Mouse (Mus musculus) myocyte (in vitro differentiated cells): ENCODE measurements around the gene Aebp2. TPM values are rescaled to one million over a fixed set of nuclear protein-coding genes. Genes with fewer than 3 reads are reported as not detected.
A peak's percentile ranks its signal among the peaks of the same experiment; 100 is the strongest.

Source experiments
- H3K27me3 ChIP-seq: one replicate; pipeline ENCODE4 v1.6.1; 2011; ENCODE audit not compliant: control insufficient read depth, insufficient read depth, insufficient read length
- H3K36me3 ChIP-seq: one replicate; pipeline ENCODE4 v1.6.1; 2011; ENCODE audit not compliant: control insufficient read depth, insufficient read depth
- H3K4me2 ChIP-seq: one replicate; pipeline ENCODE4 v1.6.1; 2011; ENCODE audit warnings: low read depth, control low read depth
- H3K4me3 ChIP-seq: one replicate; pipeline ENCODE4 v1.5.1; 2011; ENCODE audit warnings: mild to moderate bottlenecking, control low read depth, moderate library complexity
- H3K79me2 ChIP-seq: one replicate; pipeline ENCODE4 v1.6.1; 2011; ENCODE audit not compliant: control insufficient read depth, insufficient read depth
- H3ac ChIP-seq: one replicate; pipeline ENCODE4 v1.6.1; 2011; ENCODE audit not compliant: control insufficient read depth, insufficient read length
- CEBPB ChIP-seq: IDR thresholded peaks from 2 replicates; pipeline ENCODE4 v1.6.1; 2011; ENCODE audit warnings: mild to moderate bottlenecking, moderate library complexity; ENCODE audit not compliant: poor library complexity, insufficient read depth, severe bottlenecking
- E2F4 ChIP-seq: IDR thresholded peaks from one replicate; pipeline ENCODE4 v1.6.1; 2011; ENCODE audit warnings: mild to moderate bottlenecking, control low read depth, moderate library complexity; ENCODE audit not compliant: insufficient read depth
- MAX ChIP-seq: IDR thresholded peaks from one replicate; pipeline ENCODE4 v1.6.1; 2011; ENCODE audit warnings: low read depth, mild to moderate bottlenecking, control low read depth
- MYOD1 ChIP-seq, 3 experiments: IDR thresholded peaks; one replicate each; pipeline ENCODE4 v1.6.1; 2011; ENCODE audit warnings: control low read depth in 2 of 3, low read depth in 2 of 3, mild to moderate bottlenecking in 2 of 3, moderate library complexity in 1 of 3; ENCODE audit not compliant: insufficient read length in 2 of 3, control insufficient read depth in 1 of 3
- MYOG ChIP-seq, 3 experiments: IDR thresholded peaks; one replicate each; pipeline ENCODE4 v1.6.1; 2011; ENCODE audit warnings: control low read depth in 2 of 3, low read depth in 2 of 3, mild to moderate bottlenecking in 2 of 3; ENCODE audit not compliant: insufficient read length in 2 of 3, control insufficient read depth in 1 of 3, insufficient read depth in 1 of 3
- POLR2A ChIP-seq: IDR thresholded peaks from one replicate; pipeline ENCODE4 v1.6.1; 2011; ENCODE audit warnings: low read depth, mild to moderate bottlenecking, control low read depth, moderate library complexity; ENCODE audit not compliant: insufficient read length
- POLR2AphosphoS2 ChIP-seq: IDR thresholded peaks from one replicate; pipeline ENCODE4 v1.6.1; 2011; ENCODE audit warnings: low read depth, control low read depth; ENCODE audit not compliant: insufficient read length
- REST ChIP-seq: IDR thresholded peaks from one replicate; pipeline ENCODE4 v1.6.1; 2011; ENCODE audit warnings: mild to moderate bottlenecking, control low read depth, moderate library complexity; ENCODE audit not compliant: insufficient read depth, insufficient read length
- SRF ChIP-seq: IDR thresholded peaks from one replicate; pipeline ENCODE4 v1.6.1; 2011; ENCODE audit warnings: low read depth; ENCODE audit not compliant: control insufficient read depth, insufficient read length
- TCF12 ChIP-seq: IDR thresholded peaks from one replicate; pipeline ENCODE4 v1.6.1; 2011; ENCODE audit warnings: mild to moderate bottlenecking, control low read depth; ENCODE audit not compliant: poor library complexity, insufficient read depth, severe bottlenecking
- TCF3 ChIP-seq: IDR thresholded peaks from one replicate; pipeline ENCODE4 v1.6.1; 2011; ENCODE audit warnings: low read depth, control low read depth; ENCODE audit not compliant: insufficient read length
- USF1 ChIP-seq: IDR thresholded peaks from one replicate; pipeline ENCODE4 v1.6.1; 2011; ENCODE audit warnings: low read depth, mild to moderate bottlenecking, control low read depth, moderate library complexity
- polyA plus RNA-seq: library from polyadenylated mRNA; unstranded; fragments of >200 nt; fragmentation: generic; extraction: Trizol; gene quantifications from one replicate; pipeline ENCODE4 v1.2.1, GENCODE M21; 2012; ENCODE audit warnings: missing spikeins

Gene Aebp2
- polyA plus RNA-seq, 1 experiment: 18.7 TPM

GRCm38 (mm10) chr6:140614711-140615110, 7.8 kb upstream of the Aebp2 start:
- Histone ChIP-seq H3K4me2 (no peak overlapping the region), H3K79me2 (no peaks in the 10 kb centered on the region)
- no peak for TF ChIP-seq POLR2AphosphoS2
- no peak for TF ChIP-seq CEBPB
- no peak for TF ChIP-seq TCF3
- no peak for TF ChIP-seq POLR2A
- no peak for TF ChIP-seq MYOG (IDR thresholded peaks at IDR 0.05; ENCODE audit: control insufficient read depth in 1 of 3, insufficient read depth in 1 of 3, insufficient read length in 2 of 3, low read depth in 2 of 3)
- TF ChIP-seq MAX: no peak
- TF ChIP-seq REST: no peak
- no peak for TF ChIP-seq E2F4
- TF ChIP-seq TCF12: no peak
- no peak for TF ChIP-seq SRF

GRCm38 (mm10) chr6:140620531-140621349, 1.7 kb upstream of the Aebp2 start:
- TF ChIP-seq TCF12 (no peak), USF1 (no peak), MYOD1 (IDR thresholded peaks at IDR 0.05; ENCODE audit: control insufficient read depth in 1 of 3, insufficient read length in 2 of 3, low read depth in 2 of 3) (peak in 1 of 3 experiments; percentile 34), E2F4 (no peak), POLR2A (no peak), POLR2AphosphoS2 (no peak), REST (no peak), CEBPB (no peak), TCF3 (no peak), SRF (no peak), MYOG (IDR thresholded peaks at IDR 0.05; ENCODE audit: control insufficient read depth in 1 of 3, insufficient read depth in 1 of 3, insufficient read length in 2 of 3, low read depth in 2 of 3) (peak in 1 of 3 experiments; percentile 14), MAX (no peak)
- no peaks in the 10 kb centered on the region for H3K27me3 ChIP-seq
- H3K4me2 ChIP-seq: peak overlapping the region; percentile 80
- H3K36me3 ChIP-seq: no peaks in the 10 kb centered on the region
- peaks cover 17% of the 10 kb centered on the region for H3K79me2 ChIP-seq
- no peak overlapping the region for H3K4me3 ChIP-seq
- H3ac ChIP-seq: no peak overlapping the region

More at GRCm38 (mm10) chr6:140614711-140615110, 7.8 kb upstream of the Aebp2 start:
- Histone ChIP-seq H3K4me3 (no peak overlapping the region), H3K36me3 (no peaks in the 10 kb centered on the region), H3K27me3 (no peaks in the 10 kb centered on the region), H3ac (no peak overlapping the region)

GRCm38 (mm10) chr6:140621622-140622021, 841 bp upstream of the Aebp2 start:
- no peak overlapping the region for H3K4me3 ChIP-seq
- H3K36me3 ChIP-seq: no peaks in the 10 kb centered on the region
- TF ChIP-seq MYOG (IDR thresholded peaks at IDR 0.05; ENCODE audit: control insufficient read depth in 1 of 3, insufficient read depth in 1 of 3, insufficient read length in 2 of 3, low read depth in 2 of 3): peak in 1 of 3 experiments; percentile 75
- TF ChIP-seq TCF12: no peak
- TF ChIP-seq CEBPB: 0 out of 2 replicates have a peak, but pooled peaks have one; percentile 42
- peak; percentile 46 to 67 (median 49) for TF ChIP-seq MYOD1 (IDR thresholded peaks at IDR 0.05; ENCODE audit: control insufficient read depth in 1 of 3, insufficient read length in 2 of 3, low read depth in 2 of 3)
- H3K27me3 ChIP-seq: no peaks in the 10 kb centered on the region
- no peak overlapping the region for H3ac ChIP-seq
- peak overlapping the region; percentile 80 for H3K4me2 ChIP-seq
- peaks cover 26% of the 10 kb centered on the region for H3K79me2 ChIP-seq

GRCm38 (mm10) chr6:140623226-140624095, 998 bp downstream of the Aebp2 start:
- Histone ChIP-seq H3K79me2 (peaks cover 44% of the 10 kb centered on the region), H3K4me2 (peak overlapping the region; percentile 80), H3K4me3 (peak overlapping the region; percentile 80), H3ac (peak overlapping the region; percentile 99), H3K27me3 (no peaks in the 10 kb centered on the region), H3K36me3 (no peaks in the 10 kb centered on the region)
- no peak for TF ChIP-seq TCF12
- peak; percentile 37 for TF ChIP-seq TCF3
- TF ChIP-seq MYOG (IDR thresholded peaks at IDR 0.05; ENCODE audit: control insufficient read depth in 1 of 3, insufficient read depth in 1 of 3, insufficient read length in 2 of 3, low read depth in 2 of 3): peak in 2 of 3 experiments; percentile 40 to 67
- no peak for TF ChIP-seq POLR2AphosphoS2
- TF ChIP-seq REST: no peak
- TF ChIP-seq CEBPB: no peak
- TF ChIP-seq MYOD1 (IDR thresholded peaks at IDR 0.05; ENCODE audit: control insufficient read depth in 1 of 3, insufficient read length in 2 of 3, low read depth in 2 of 3): peak in 1 of 3 experiments; percentile 63
- peak; percentile 77 for TF ChIP-seq POLR2A
- TF ChIP-seq E2F4: peak; percentile 64
